Mouse (Mus musculus) left cerebral cortex, adult 8-10 months (tissue): ENCODE data around the gene Gm37240. TPM values are rescaled to one million over a fixed set of nuclear protein-coding genes. Genes with fewer than 3 reads are reported as not detected.

Experiments used
- DNase-seq, 2 experiments: peaks; one replicate each; pipeline ENCODE4 v3.0.0; 2022; ENCODE audit warnings: low spot score in 2 of 2
- total RNA-seq, 4 experiments: library from RNA; stranded (reverse); gene quantifications; 2 replicates each; pipeline ENCODE4 v1.2.4; 2022

Gene Gm37240
- total RNA-seq, 4 experiments from 2014 or later: 0.50 to 4.0 (median 1.1) TPM; not detected in 1

DNA sequence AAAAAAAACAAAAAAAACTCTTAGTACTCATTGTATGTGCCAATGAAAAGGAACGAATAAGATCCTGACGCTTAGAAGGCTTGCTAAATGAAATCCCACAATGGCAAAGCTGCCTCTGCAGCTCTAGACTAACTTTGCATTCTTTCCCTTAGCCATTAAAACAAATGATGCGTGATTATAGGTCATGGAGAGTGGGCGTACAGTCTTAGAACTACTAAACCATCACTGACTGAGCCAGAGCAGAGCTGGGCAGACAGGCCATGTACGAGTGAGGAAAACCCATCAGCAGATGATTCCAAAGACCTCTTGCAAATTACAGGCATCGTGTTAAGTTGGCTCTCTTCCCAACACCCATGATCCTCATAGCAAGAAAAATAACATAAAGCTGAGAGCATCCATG is 59.5 kb downstream of the Gm37240 start:
- no peak for DNase-seq

DNA sequence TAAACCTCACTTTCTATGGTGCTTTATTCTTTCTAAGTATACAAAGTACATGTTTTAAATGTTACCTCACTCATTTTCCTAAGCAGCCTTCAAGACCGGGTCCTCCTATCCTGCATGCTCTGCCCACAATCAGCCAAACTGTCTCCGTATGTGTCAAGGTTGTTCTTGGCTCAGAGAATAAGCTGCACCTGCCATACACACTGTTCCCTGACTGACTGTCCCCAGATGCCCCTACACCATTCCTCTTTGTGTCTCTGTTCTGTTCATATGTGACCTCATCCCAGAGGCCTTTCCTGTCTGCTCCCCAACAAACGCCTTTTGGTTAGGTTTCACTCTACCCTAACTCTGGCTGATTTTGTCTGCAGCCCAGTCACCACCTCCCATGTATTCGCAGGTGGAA is 60.0 kb downstream of the Gm37240 start:
- no peak for DNase-seq

DNA sequence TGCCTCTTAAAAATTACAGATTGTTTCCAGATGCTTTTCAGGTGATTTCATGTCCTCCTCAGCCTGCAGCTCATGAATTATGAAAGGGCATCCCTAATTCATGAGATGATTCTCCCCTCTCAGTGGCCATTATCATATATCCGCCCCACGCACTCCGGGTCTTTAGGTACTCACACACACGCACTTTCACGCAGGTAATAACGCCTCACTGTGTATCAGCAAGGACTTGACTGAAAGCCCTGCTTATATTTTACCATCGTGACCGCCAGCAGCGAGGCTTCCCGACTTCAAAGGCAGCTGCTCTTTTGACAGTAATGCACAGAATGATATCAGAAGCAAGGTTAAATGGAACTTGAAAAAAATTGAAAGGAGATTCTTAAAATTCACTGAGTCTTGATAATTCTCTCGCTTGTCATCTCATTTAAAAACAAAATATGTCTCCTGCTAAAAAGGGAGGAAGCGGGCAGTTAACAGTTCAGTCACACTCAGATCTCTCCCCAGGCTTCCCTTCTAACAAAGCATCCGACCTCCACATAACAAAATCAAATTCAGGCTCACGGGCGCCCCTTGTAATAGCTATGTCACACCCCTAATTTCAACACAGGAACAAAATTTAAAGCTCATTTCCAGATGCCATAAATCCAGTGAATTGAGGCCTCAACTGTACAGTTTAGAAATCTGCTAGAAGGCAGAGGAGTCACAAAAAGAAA is 66.3 kb downstream of the Gm37240 start:
- no peak for DNase-seq

DNA sequence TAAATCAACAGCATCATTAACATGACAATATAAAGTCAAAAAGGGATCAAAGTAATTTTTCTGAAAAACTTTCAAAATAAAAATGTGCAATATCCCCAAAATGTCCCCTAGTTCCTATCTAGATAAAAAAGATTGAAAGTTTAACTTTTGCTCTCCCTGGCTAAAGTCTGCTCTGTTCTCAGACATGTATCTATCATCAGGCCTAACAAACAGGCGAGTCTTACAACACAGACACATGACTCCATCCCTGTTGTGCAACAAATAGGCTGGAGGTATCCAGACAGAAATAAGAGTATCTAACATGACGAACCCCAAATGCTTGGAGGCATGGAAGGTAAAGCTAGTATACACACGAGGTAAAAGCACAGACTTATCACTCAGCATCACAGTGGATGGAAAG is 68.0 kb downstream of the Gm37240 start:
- DNase-seq: no peak

DNA sequence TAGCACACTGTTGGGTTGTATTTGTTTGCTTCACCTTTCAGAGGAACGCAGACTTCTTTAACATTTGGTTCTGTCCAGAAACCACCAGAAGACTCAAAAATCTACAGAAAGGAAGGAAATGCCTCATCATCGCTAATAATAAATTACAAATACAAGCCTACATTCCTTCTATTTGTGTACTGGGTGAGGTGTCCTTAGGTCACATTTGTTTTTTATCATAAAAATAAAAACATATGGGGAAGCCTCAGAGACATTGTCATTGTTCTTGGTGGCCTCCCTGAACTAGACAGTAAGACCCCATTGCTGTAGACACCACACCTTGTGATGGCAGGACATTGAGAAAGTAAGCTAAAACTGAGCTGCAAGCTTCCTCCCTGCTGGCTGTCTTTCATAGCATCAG is 70.1 kb downstream of the Gm37240 start, which contains the start of gene Fam160a1:
Gene Fam160a1 (minus strand): TSS at position 101 of the 400 bp plus-strand sequence.
- no peak for DNase-seq

DNA sequence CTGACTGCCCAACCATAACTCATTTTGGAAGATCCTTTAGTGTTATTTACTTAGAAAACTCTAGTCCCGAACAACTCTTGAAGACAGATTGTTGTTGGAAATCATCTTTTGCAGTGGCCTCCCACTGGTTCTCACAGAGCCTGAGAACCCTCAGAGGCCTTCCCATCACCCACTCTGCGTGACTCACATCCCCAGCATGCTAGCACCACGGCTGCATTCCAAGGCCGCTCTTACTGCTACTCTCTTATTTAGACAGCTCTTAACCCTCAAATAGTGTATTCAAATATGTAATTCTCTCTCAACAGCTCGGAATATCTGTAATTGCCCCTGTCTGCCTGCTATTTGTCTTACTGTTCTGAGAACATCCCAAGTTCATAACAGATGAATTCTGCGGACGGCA is 73.1 kb downstream of the Gm37240 start:
- DNase-seq: peak in 1 of 2 experiments; percentile 55

DNA sequence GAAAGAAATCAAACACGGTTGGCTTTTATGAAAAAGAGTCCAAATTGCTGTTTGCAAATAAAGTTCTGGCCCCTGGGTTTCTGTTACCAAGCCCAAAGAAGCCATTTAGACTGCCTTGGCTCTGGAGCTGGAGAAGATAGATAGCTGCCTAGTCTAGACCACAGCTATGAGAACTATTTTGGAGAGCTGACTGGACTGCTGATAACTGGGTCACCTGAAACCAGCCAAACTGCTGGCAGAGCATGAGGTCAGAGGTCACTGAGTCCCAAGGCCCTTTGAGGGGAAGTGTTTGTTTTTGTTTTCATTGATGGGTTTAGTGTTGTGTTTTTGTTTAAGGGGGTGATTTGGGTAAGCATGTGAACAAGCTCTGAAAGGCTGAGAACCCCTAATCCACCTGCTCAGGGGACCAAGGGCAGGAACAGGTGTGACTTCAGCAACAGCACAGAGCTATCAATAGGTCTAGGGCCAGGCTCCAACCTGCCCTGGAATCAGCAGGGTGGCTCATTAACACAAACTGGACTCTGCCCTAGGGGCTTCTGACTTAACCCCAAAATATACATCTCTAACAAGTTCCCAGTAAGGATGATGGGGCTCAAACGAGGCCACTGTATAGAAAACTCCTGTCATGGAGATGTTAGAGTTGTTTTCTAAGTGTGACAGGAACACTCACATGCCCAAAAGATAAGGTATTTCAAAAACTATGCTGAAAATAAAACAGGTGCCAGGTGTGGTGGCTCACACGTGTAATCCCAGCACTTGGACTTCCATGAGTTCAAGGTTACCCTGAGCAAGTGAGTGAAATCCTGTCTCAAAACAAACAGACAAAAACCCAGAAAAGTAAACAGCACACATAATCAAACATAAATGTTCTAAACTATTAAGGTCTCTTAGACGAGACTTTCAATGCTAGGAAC is 74.0 kb downstream of the Gm37240 start:
- DNase-seq: no peak

DNA sequence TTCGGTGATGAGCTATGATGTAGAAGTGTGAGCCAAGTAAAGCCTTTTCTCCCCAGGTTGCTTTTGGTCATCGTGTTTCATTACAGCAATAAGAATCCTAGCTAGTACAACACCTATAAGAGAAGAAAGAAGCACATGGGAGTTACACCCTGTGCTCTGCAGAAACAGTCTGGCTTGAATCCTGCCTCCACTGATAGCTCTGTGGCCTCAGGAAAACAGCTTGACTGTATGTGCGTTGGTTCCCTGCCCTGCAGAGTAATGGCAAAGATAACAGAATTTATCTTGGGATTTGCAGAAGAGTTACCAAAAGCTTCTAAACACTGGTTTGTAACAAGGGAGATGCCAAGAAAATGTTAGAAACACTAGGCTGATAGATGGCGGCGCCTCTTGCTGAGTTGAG is 75.3 kb downstream of the Gm37240 start:
- no peak for DNase-seq

DNA sequence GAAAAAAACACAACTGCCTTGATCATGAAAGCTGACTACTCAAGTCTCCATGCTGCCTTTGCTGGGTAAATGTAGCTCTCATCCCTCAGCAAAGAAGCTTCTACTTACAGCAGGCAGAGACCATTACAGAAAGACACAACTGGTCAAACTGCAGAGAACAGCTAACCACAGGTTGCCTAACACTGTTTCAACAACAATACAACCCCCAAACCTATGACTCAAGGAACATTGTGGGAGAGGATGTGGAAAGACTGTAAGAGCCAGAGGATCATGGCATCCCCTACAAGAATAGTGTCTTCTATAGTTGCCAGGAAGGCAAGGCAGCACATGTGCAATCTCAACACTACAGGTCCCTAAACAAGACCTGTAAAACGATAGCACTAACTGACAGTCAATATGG is 94.2 kb downstream of the Gm37240 start:
- no peak for DNase-seq

DNA sequence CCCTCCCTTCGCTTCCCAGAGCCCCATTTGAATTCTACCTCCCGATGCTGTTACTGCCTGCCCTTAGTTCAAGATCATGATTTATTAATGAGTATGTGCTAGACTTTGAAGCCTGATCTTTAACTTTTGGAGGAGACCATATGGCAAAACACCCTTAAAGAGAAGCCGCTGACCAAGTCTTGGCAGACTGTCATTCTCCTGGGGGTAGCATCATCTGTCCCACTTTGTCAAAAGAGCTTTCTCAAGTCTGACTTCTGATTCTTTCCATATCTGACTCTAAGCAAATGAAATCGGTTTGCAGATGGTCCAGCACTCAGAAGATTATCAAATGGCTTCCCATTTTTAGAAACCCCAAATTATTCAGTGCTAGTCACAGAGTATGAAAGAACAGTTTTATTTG is 97.6 kb downstream of the Gm37240 start:
- no peak for DNase-seq

DNA sequence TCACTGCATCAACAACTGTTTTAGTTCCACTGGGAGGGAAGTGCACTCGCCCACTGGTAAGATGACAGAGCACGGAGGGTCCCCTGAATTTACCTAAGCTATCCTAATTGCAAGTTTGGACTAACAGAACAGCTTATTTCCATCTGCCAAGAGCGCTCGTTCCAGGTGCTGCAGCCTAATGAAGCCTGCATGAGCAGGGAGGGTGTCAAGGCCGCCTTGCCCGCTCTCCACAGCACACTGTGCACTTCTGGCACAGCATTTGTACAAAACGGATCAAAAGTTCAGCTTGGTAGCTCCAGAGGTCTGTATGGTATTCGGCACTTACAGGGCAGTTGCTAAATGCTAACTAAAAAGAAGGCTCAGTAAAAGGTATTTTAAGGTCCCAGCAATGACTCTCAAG is 100.8 kb downstream of the Gm37240 start:
- DNase-seq: no peak

DNA sequence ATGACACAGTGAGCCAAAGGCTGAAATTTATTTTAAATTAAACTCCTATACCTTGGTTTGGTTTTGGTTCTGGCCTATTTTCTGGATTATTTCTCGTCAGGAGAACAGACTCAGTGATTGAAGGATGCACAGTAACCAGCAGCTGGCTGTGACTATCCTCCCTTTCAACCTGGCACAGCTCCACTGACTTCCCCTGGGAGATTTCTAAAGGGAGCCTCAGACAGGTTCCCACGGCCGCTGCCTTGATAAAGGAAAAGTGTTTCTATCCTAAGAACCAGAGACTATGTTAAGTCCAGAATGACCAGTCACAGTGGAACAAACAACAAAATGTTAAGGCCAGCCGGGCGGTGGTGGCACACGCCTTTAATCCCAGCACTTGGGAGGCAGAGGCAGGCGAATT is 106.4 kb downstream of the Gm37240 start:
- DNase-seq: no peak

DNA sequence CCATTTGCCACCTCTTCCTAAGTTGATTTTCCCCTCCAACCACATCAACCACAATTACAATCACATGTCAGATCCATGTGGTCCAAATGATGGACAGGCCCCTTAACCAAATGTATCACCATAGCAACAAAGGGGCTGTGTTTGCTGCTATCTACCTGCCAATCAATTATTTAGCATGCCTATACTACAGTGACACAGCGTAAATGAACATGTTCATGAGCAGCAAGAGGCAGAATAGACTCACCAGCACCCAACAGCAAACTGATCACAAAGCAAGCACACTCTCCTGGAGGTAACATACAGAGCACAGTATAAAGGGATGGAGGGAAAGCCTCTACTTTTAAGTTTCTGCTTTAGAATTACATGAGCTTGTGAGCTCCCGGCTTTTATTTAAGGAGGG is 107.0 kb downstream of the Gm37240 start:
- no peak for DNase-seq

DNA sequence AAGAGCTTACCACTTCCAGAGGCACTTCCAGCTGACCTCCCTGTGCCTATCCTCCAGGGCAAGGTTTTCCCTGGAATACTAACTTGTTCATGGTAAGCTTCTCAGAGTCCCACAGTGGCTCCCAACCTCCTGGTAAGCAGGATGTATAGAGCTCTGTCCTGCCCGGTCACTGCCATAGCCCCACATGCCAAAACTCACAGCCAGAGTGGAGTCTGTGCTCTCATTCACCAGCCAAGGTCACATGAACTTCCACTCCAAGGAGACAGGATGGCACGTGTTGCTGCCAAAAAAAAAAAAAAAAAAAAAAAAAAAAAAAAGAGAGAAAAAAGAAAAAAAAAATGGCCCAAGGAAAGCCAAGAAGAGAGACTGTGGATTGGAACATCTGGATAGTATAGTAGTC is 109.5 kb downstream of the Gm37240 start:
- no peak for DNase-seq

DNA sequence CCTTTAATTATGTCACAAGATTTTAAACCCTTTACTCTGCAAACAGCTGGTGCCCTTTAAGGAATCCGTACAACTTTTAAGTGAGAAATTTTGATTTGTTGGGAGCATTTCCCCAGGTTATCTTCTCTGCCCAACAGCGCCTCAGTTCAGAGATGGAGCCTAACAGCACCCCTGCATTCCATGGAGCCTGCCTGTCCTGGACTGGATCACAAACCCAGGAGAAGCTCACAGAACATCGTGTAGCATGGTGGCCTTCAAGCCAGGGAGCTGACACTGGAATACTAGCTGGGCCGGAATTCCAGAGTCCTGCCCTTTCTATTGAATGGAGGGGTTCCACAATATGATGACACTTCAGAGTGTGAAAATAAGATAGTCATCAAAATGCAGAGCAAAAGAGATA is 110.0 kb downstream of the Gm37240 start:
- no peak for DNase-seq

DNA sequence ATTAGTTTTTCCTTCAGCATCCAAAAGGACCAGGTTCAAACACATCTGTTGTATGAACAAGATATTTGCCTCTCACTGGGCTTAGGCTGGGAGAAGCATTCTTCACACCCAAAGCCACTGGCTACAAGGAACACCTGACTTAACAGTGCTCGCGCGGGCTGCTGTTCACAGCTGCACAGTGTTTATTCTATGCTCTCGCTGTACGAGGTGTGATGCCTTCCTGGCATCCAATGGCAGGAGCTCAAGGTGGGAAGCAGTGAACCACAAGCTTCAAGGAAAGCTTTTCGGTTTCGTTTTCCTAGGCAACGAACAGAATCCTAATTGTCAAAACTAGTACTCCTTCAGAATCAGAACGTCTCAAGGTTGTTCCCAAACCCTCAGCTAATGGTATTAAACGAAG is 110.6 kb downstream of the Gm37240 start:
- no peak for DNase-seq

DNA sequence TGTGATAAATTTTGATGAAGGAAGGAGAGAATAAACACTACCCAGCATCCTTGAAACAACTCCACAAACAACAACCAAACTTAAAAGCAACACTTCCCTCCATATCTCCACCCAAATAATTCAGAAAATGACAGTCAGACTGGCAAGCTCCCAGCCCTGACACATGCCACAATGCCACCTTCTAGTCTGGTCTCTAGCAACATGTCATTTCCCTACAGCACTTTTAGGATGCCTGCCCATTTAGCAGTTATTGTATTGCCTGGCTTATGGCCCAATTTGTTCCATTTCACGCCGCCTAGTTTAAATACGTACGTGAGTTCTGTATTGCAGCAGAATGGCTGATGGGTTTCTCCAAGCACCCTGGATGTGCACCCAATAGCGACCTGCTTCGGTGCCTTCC is 111.2 kb downstream of the Gm37240 start:
- DNase-seq: no peak

DNA sequence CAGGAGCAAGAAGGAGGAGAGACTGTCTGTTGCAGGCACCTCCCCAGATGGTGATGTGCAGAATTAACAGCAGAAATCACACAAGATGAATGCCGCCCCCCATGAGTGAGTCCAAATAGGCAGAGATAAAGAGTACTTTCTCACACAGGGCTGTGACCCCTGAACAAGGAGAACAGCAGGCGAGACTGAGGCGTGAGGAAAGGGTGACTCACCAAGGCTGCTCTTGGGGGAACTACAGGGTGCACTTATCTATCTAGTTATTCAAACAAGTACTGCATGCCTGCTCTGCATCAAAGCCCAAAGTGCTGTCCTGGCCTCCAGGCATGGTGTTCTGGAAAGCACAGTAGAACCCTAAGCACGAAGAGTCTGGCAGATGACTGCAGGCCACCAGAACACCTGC is 113.4 kb downstream of the Gm37240 start:
- DNase-seq: no peak

DNA sequence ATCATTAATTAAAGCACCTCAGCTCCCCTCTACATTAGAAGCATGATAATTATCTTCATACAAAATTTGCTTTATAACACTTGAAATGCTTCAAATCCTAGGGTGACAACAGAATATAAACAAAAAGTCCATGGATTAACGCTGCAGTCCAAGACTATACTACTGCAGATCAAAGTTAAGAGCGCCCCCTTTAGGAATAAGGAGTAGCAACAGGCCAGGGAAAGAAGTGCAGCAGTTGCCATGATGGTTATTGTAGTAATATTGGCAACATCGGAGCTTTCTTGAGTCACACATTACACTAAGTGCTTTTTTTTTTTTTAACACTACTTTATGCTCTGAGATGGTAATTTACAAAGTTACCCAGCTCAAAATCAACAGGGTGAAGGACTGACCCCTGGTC is 113.9 kb downstream of the Gm37240 start:
- no peak for DNase-seq

DNA sequence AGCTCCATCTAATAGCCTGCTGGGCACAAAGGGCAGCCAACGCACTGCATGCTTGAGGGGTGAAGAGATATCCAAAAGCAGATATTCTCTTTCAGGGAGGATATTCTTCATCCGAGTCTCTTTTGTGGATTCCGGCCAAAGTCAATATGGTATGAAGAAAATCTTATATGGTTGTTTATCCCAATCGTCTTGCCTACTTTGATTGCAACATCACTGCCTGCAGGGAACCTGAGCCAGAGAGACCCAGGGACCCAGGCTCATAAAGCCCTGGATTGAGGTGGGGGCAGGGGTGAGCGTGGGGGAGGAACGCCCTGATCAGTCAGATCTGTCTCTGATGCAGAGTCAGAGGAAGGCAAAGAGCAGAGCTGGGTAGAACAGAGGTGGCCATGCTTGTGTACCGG is 122.4 kb downstream of the Gm37240 start:
- no peak for DNase-seq

DNA sequence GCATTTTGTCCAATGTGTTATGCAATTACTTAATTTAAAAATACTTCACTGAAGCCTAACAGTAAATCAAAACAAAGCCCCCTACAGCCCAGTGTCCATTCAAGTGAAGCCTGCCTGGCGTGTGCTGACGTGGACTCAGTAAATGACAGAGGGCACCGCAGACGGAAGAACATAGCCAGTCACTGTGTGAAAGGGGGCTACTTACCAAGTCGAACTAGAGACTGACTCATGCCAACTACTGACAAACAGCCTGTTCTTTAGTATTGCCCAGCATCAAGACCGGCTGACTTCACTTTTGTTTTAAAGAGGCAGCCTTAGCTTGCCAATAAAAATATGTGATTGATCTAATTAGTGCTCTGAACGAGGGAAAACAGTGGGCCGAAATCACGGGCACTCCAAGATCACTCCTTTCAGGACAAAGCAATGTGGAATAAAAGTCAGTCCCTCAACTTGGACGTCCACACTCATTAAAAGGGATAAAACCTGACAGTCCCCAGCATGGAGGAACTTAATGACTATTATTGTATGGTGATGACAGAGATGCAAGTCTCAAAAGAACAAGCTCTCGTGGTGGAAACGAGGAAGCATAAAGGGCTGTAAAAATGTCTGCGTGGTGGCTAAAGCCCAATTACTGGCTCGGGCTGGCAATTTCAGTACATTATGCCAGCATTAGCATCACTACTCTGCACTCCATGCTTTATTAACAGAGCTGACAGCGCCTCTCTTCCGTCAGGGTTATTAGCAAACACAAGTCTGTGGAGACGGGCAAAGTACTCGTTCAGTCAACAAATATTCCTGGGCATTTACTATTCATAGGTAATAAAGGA is 123.1 kb downstream of the Gm37240 start:
- no peak for DNase-seq

DNA sequence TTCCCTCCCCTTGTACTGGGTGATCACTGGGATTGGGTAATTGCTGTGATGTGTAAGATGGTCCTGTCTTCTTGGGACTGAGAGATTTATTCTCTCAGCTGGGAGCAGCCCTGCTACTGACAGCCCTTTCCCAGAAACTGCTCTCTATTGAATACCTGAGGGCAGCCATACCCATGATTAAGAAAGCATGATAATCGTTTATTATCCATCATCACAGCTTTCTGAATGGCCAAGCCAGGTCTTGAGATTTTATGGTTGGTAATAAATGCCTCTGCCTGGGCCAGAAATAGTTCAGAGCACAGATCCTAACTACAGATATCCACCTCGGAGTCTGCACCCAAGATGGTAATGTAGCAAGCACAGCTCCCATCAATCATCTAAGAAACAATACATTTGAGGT is 129.4 kb downstream of the Gm37240 start:
- DNase-seq: no peak
